Mouse (Mus musculus) limb, embryonic 14.5 days (tissue): Measurements from ENCODE around the gene Pten. TPM values are rescaled to one million over a fixed set of nuclear protein-coding genes. Genes with fewer than 3 reads are reported as not detected.
A peak's percentile ranks its signal among the peaks of the same experiment; 100 is the strongest.

Experiments
- ATAC-seq: fragments of 200-750 bp; cut with Nextera tagmentation; 2 replicates; pipeline ENCODE4 v1.8.0; 2017; ENCODE audit warnings: low read depth, moderate number of reproducible peaks, moderate TSS enrichment; ENCODE audit not compliant: low FRiP score
- DNase-seq: peaks from one replicate; pipeline ENCODE4 v3.0.0-alpha.2; 2015; ENCODE audit warnings: low spot score
- H3K27ac ChIP-seq: fragments of 300-500 bp; sonication (generic); replicated peaks from 2 replicates; pipeline ENCODE4 v1.5.1; 2014; ENCODE audit warnings: low read depth, mild to moderate bottlenecking, low read length, moderate library complexity, mixed read lengths
- H3K27me3 ChIP-seq: fragments of 300-500 bp; sonication (generic); 2 replicates; pipeline ENCODE4 v1.6.1; 2014; ENCODE audit warnings: low read length, mixed read lengths; ENCODE audit not compliant: control insufficient read depth, insufficient read depth
- H3K36me3 ChIP-seq: fragments of 300-500 bp; sonication (generic); 2 replicates; pipeline ENCODE4 v1.6.1; 2014; ENCODE audit warnings: mild to moderate bottlenecking, low read length, moderate library complexity, mixed read lengths; ENCODE audit not compliant: control insufficient read depth, insufficient read depth
- H3K4me1 ChIP-seq: fragments of 300-500 bp; sonication (generic); 2 replicates; pipeline ENCODE4 v1.6.1; 2014; ENCODE audit warnings: antibody characterized with exemption, low read length, mixed read lengths; ENCODE audit not compliant: control insufficient read depth, insufficient read depth
- H3K4me2 ChIP-seq: fragments of 300-500 bp; sonication (generic); replicated peaks from 2 replicates; pipeline ENCODE4 v1.6.1; 2014; ENCODE audit warnings: low read depth, mild to moderate bottlenecking, low read length, moderate library complexity; ENCODE audit not compliant: severe bottlenecking
- H3K4me3 ChIP-seq: fragments of 300-500 bp; sonication (generic); replicated peaks from 2 replicates; pipeline ENCODE4 v1.5.1; 2014; ENCODE audit warnings: low read length
- H3K9ac ChIP-seq: fragments of 300-500 bp; sonication (generic); 2 replicates; pipeline ENCODE4 v1.6.1; 2014; ENCODE audit warnings: mild to moderate bottlenecking, low read depth, low read length, moderate library complexity; ENCODE audit not compliant: severe bottlenecking
- H3K9me3 ChIP-seq: fragments of 300-500 bp; sonication (generic); 2 replicates; pipeline ENCODE4 v1.6.1; 2016; ENCODE audit warnings: low read length; ENCODE audit not compliant: control insufficient read depth
- POLR2A ChIP-seq: fragments of 200-500 bp; IDR thresholded peaks from 2 replicates; pipeline ENCODE4 v1.8.0; 2012; ENCODE audit warnings: inconsistent platforms, mild to moderate bottlenecking, moderate library complexity, borderline replicate concordance; ENCODE audit not compliant: insufficient read depth, insufficient read length; ENCODE audit errors: extremely low read depth
- WGBS: fragments of 180-500 bp; shearing (Covaris S2); extraction: QIAGEN DNeasy Blood & Tissue Kit; methylation state at CpG from one replicate; pipeline ENCODE4 v1.1.7; 2014; 5-methylcytosine and 5-hydroxymethylcytosine counted together
- polyA plus RNA-seq, 2 experiments: library from polyadenylated mRNA; depleted of rRNA in 1 of 2; stranded (reverse) in 1 of 2; unstranded in 1 of 2; fragments of >200 nt; fragmentation: Nextera tagmentation in 1 of 2; extraction: Ambion mirVana in 1 of 2; gene quantifications; 2 replicates each; pipeline versions ENCODE4 v1.2.1 to v1.2.3; 2012 to 2014

The Pten gene
- polyA plus RNA-seq, 2 experiments, result 12.2 to 17.3 TPM

GRCm38 (mm10) chr19:32713471-32713870 is 43.8 kb upstream of the Pten start:
- H3K36me3 ChIP-seq, result peaks cover 5% of the 10 kb centered on the region; the same call in 1 of the 2 replicates
- H3K9ac ChIP-seq, result no peak overlapping the region
- TF ChIP-seq POLR2A, result no peak
- no peak overlapping the region for H3K4me3 ChIP-seq
- H3K27me3 ChIP-seq, result no peaks in the 10 kb centered on the region
- no peaks in the 10 kb centered on the region for H3K9me3 ChIP-seq
- no peak overlapping the region for H3K27ac ChIP-seq
- WGBS, result 91% methylated on average over 3 of the region's 3 CpGs
- H3K4me1 ChIP-seq, result 0 out of 2 replicates have a peak, but pooled peaks cover 4% of the 10 kb centered on the region
- H3K4me2 ChIP-seq, result no peak overlapping the region
- DNase-seq (no peak), ATAC-seq (no peak)

DNA sequence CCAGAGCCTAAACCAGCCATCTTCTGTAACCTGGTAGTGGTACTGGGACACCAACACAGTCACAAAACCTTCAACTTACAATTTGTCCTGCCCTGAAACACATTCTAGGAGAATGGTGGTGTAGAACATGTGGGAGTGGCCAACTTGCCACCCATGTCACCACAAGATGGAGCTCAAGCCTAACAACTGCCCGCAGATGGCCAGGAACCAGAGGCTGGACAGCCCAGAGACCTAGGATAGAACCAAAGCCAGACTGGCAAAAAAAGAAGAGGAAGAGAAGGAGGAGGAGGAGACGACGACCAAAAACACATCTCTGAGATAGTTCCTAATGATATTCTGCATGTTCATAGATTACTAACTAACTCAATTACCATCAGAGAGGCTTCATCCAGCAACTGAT is 42.1 kb upstream of the Pten start:
- no peaks in the 10 kb centered on the region for H3K27me3 ChIP-seq
- H3K4me1 ChIP-seq, result 0 out of 2 replicates have a peak, but pooled peaks cover 4% of the 10 kb centered on the region
- H3K27ac ChIP-seq, result no peak overlapping the region
- H3K4me2 ChIP-seq, result no peak overlapping the region
- DNase-seq (peak; percentile 70), ATAC-seq (peak; percentile 45; the same call in 1 of the 2 replicates)
- no peak overlapping the region for H3K4me3 ChIP-seq
- H3K9ac ChIP-seq, result no peak overlapping the region
- 7% methylated on average over 3 of the region's 3 CpGs for WGBS
- H3K36me3 ChIP-seq, result no peaks in the 10 kb centered on the region
- H3K9me3 ChIP-seq, result no peaks in the 10 kb centered on the region
- TF ChIP-seq POLR2A, result no peak

GRCm38 (mm10) chr19:32715681-32716080 is 41.6 kb upstream of the Pten start:
- no peak for TF ChIP-seq POLR2A
- ATAC-seq, result no peak
- H3K36me3 ChIP-seq, result no peaks in the 10 kb centered on the region

GRCm38 (mm10) chr19:32717590-32717989 is 39.7 kb upstream of the Pten start:
- Histone ChIP-seq H3K9ac (no peak overlapping the region), H3K4me3 (no peak overlapping the region), H3K36me3 (no peaks in the 10 kb centered on the region), H3K27me3 (no peaks in the 10 kb centered on the region), H3K27ac (no peak overlapping the region), H3K4me1 (no peaks in the 10 kb centered on the region), H3K9me3 (no peaks in the 10 kb centered on the region), H3K4me2 (no peak overlapping the region)
- ATAC-seq (no peak), DNase-seq (no peak)
- WGBS, result 54% methylated on average over 3 of the region's 3 CpGs
- no peak for TF ChIP-seq POLR2A

More at GRCm38 (mm10) chr19:32715681-32716080, 41.6 kb upstream of the Pten start:
- Histone ChIP-seq H3K27ac (no peak overlapping the region), H3K4me2 (no peak overlapping the region), H3K9me3 (no peaks in the 10 kb centered on the region), H3K9ac (no peak overlapping the region), H3K27me3 (no peaks in the 10 kb centered on the region), H3K4me1 (0 out of 2 replicates have a peak, but pooled peaks cover 4% of the 10 kb centered on the region), H3K4me3 (no peak overlapping the region)
- no peak for DNase-seq

GRCm38 (mm10) chr19:32720319-32720718 is 37.0 kb upstream of the Pten start:
- ATAC-seq (no peak), DNase-seq (no peak)
- no peak overlapping the region for H3K4me2 ChIP-seq
- no peaks in the 10 kb centered on the region for H3K27me3 ChIP-seq
- no peak overlapping the region for H3K9ac ChIP-seq
- H3K4me3 ChIP-seq, result no peak overlapping the region
- no peaks in the 10 kb centered on the region for H3K9me3 ChIP-seq
- no peaks in the 10 kb centered on the region for H3K4me1 ChIP-seq
- 92% methylated on average over 1 of the region's 1 CpGs for WGBS
- TF ChIP-seq POLR2A, result no peak
- H3K36me3 ChIP-seq, result no peaks in the 10 kb centered on the region
- no peak overlapping the region for H3K27ac ChIP-seq

GRCm38 (mm10) chr19:32723817-32724216 is 33.5 kb upstream of the Pten start:
- H3K4me1 ChIP-seq, result peaks cover 3% of the 10 kb centered on the region; the same call in 1 of the 2 replicates
- DNase-seq (no peak), ATAC-seq (no peak)
- no peaks in the 10 kb centered on the region for H3K36me3 ChIP-seq
- no peak overlapping the region for H3K9ac ChIP-seq
- no peak overlapping the region for H3K4me3 ChIP-seq
- H3K9me3 ChIP-seq, result no peaks in the 10 kb centered on the region
- no peak overlapping the region for H3K4me2 ChIP-seq
- H3K27ac ChIP-seq, result no peak overlapping the region
- no peak for TF ChIP-seq POLR2A
- 21% methylated on average over 7 of the region's 7 CpGs for whole genome bisulfite sequencing
- H3K27me3 ChIP-seq, result peaks cover 20% of the 10 kb centered on the region
